Mouse (Mus musculus) regulatory T cell (primary cell): ENCODE data around the gene Golt1a.

ENCODE experiments used
- in situ Hi-C: fragments of 300-600 bp; cut with MboI, MseI; formaldehyde crosslinking; loops from one replicate; pipeline ENCODE4 v1.15.1; 2025; ENCODE audit warnings: high pct_unique_total_duplicates

Gene Golt1a

GRCm38 (mm10) chr1:133309652-133310267 is at the start of gene Golt1a:
Gene Golt1a (plus strand): TSS chr1:133309800.
- in situ Hi-C loops: no loop called here

- in situ Hi-C loops: no loop called here
These were observed 47.0 kb upstream of the Golt1a start for GRCm38 (mm10) chr1:133262628-133263027.

- in situ Hi-C loops: no loop called here
These were observed 46.5 kb upstream of the Golt1a start for GRCm38 (mm10) chr1:133263134-133263533.

- in situ Hi-C loops: no loop called here
These were observed 45.2 kb upstream of the Golt1a start for GRCm38 (mm10) chr1:133264367-133264766.

- in situ Hi-C loops: no loop called here
These were observed 44.4 kb upstream of the Golt1a start for GRCm38 (mm10) chr1:133265114-133265766.

GRCm38 (mm10) chr1:133267094-133267493 is 42.5 kb upstream of the Golt1a start:
- in situ Hi-C loops: no loop called here

- in situ Hi-C loops: no loop called here
These were observed 41.6 kb upstream of the Golt1a start for GRCm38 (mm10) chr1:133267813-133268492.

- in situ Hi-C loops: no loop called here
These were observed 41.1 kb upstream of the Golt1a start for GRCm38 (mm10) chr1:133268503-133268902.

GRCm38 (mm10) chr1:133270336-133270735 is 39.3 kb upstream of the Golt1a start:
- in situ Hi-C loops: no loop called here

GRCm38 (mm10) chr1:133274163-133274562 is 35.4 kb upstream of the Golt1a start:
- in situ Hi-C loops: no loop called here

GRCm38 (mm10) chr1:133276983-133277382 is 32.6 kb upstream of the Golt1a start:
- in situ Hi-C loops: no loop called here

GRCm38 (mm10) chr1:133278539-133278938 is 31.1 kb upstream of the Golt1a start:
- in situ Hi-C loops: no loop called here

GRCm38 (mm10) chr1:133278946-133279631 is 30.5 kb upstream of the Golt1a start:
- in situ Hi-C loops: no loop called here

- in situ Hi-C loops: no loop called here
These were observed 29.9 kb upstream of the Golt1a start for GRCm38 (mm10) chr1:133279632-133280093.

- in situ Hi-C loops: no loop called here
These were observed 29.1 kb upstream of the Golt1a start for GRCm38 (mm10) chr1:133280537-133280936.

GRCm38 (mm10) chr1:133285907-133286306 is 23.7 kb upstream of the Golt1a start:
- in situ Hi-C loops: no loop called here

GRCm38 (mm10) chr1:133287051-133287450 is 22.5 kb upstream of the Golt1a start:
- in situ Hi-C loops: no loop called here

- in situ Hi-C loops: no loop called here
These were observed 21.7 kb upstream of the Golt1a start for GRCm38 (mm10) chr1:133287880-133288279.

- in situ Hi-C loops: no loop called here
These were observed 17.7 kb upstream of the Golt1a start for GRCm38 (mm10) chr1:133291888-133292287.

- in situ Hi-C loops: no loop called here
These were observed 17.0 kb upstream of the Golt1a start for GRCm38 (mm10) chr1:133292608-133293007.

GRCm38 (mm10) chr1:133296376-133296775 is 13.2 kb upstream of the Golt1a start:
- in situ Hi-C loops: no loop called here

GRCm38 (mm10) chr1:133298816-133299215 is 10.8 kb upstream of the Golt1a start:
- in situ Hi-C loops: no loop called here
